Comparison of ENCODE assay signal across 16 mouse cellular contexts in the genomic region with DNA sequence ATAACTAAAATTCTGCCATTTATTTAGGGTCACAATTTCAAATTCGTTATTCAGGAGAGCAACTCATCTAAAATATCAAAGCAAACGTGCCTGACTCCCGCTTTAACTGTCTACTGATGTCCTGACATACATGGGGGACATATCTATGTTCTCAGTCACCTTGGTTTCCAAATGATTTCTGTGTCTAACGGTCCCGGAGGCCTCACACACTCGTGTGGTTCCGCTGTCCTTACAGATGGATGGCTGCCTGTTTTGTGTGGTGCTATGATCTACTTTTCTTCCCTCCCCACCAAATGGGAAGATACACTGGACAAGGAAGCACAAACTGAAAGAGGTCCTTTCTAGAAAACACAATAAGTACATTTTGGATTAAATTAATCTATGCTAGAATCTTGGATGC.
"Had no signal": no experiment of that assay in that cellular context is flagged by ENCODE, and none has a peak within 500 bp of the region (broad histone marks: within the 10 kb centered on the region; RNA-seq: fewer than 3 reads in every experiment).

No protein-coding gene starts in this region.

- H3K36me3 ChIP-seq: neural tube, embryonic 13.5 days; neural tube, embryonic 15.5 days; stomach, embryonic 15.5 days had no signal

- DNase-seq: retina, postnatal 1 day; right cerebral cortex, adult 18-20 months; right cerebral cortex, postnatal 14 days; right cerebral cortex, postnatal 25 days; right cerebral cortex, postnatal 4 days; spleen, adult 18-20 months; thymus, adult 18-20 months; thymus, adult 2 months; thymus, postnatal 14 days; thymus, postnatal 25 days; thymus, postnatal 36 days; thymus, postnatal 4 days had no signal

- H3K9me3 ChIP-seq: neural tube, embryonic 13.5 days; neural tube, embryonic 15.5 days; stomach, embryonic 15.5 days had no signal

- H3K4me3 ChIP-seq: neural tube, embryonic 13.5 days; neural tube, embryonic 15.5 days; stomach, embryonic 15.5 days had no signal

- H3K27ac ChIP-seq: neural tube, embryonic 13.5 days; neural tube, embryonic 15.5 days; stomach, embryonic 15.5 days; stomach, postnatal 0 days had no signal

- H3K27me3 ChIP-seq: neural tube, embryonic 13.5 days; neural tube, embryonic 15.5 days; stomach, embryonic 15.5 days had no signal

- H3K4me1 ChIP-seq: neural tube, embryonic 13.5 days; stomach, embryonic 15.5 days had no signal
